Mouse (Mus musculus) stomach, postnatal 0 days (tissue): ENCODE measurements at regions not wholly inside any gene's neighbourhood (a gene's known extent, or its start where the extent isn't known, plus 50 kb on each side); places are given as distances from the start of the nearest gene placed in this dataset.
"Not testable (repeated sequence)": the region's sequence is repeated elsewhere in the genome, so short reads cannot be mapped to it uniquely, and the experiment has no call there.

Experiments used
- ATAC-seq: fragments of 200-750 bp; cut with Nextera tagmentation; 2 replicates; pipeline ENCODE4 v1.8.0; 2017; ENCODE audit not compliant: low FRiP score, low TSS enrichment
- DNase-seq: peaks from one replicate; pipeline ENCODE4 v3.0.0-alpha.2; 2016; ENCODE audit warnings: low spot score
- H3K27ac ChIP-seq: fragments of 300-500 bp; sonication (generic); replicated peaks from 2 replicates; pipeline ENCODE4 v1.5.1; 2014; ENCODE audit warnings: mild to moderate bottlenecking, control low read depth
- H3K27me3 ChIP-seq: fragments of 300-500 bp; sonication (generic); 2 replicates; pipeline ENCODE4 v1.6.1; 2014; ENCODE audit warnings: low read length; ENCODE audit not compliant: control insufficient read depth, insufficient read depth
- H3K36me3 ChIP-seq: fragments of 300-500 bp; sonication (generic); 2 replicates; pipeline ENCODE4 v1.6.1; 2014; ENCODE audit warnings: low read length, mixed read lengths; ENCODE audit not compliant: control insufficient read depth, insufficient read depth
- H3K4me1 ChIP-seq: fragments of 300-500 bp; sonication (generic); replicated peaks from 2 replicates; pipeline ENCODE4 v1.6.1; 2014; ENCODE audit warnings: antibody characterized with exemption; ENCODE audit not compliant: control insufficient read depth, insufficient read depth
- H3K4me2 ChIP-seq: fragments of 300-500 bp; sonication (generic); replicated peaks from 2 replicates; pipeline ENCODE4 v1.6.1; 2014; ENCODE audit warnings: low read depth, mild to moderate bottlenecking, control low read depth, moderate library complexity
- H3K4me3 ChIP-seq: fragments of 300-500 bp; sonication (generic); 2 replicates; pipeline ENCODE4 v1.5.1; 2014; ENCODE audit warnings: low read depth, low read length, control low read depth
- H3K9ac ChIP-seq: fragments of 300-500 bp; sonication (generic); 2 replicates; pipeline ENCODE4 v1.6.1; 2014; ENCODE audit warnings: mild to moderate bottlenecking, low read length, control low read depth, mixed read lengths
- H3K9me3 ChIP-seq: fragments of 300-500 bp; sonication (generic); 2 replicates; pipeline ENCODE4 v1.6.1; 2016; ENCODE audit warnings: low read length; ENCODE audit not compliant: control insufficient read depth
- CTCF ChIP-seq: IDR thresholded peaks from 2 replicates; pipeline ENCODE4 v1.5.1; 2016; ENCODE audit warnings: antibody characterized with exemption, low read depth, mild to moderate bottlenecking, moderate library complexity
- EP300 ChIP-seq: optimal IDR thresholded peaks from 2 replicates; pipeline ENCODE3; 2016; ENCODE audit warnings: antibody characterized with exemption
- WGBS: fragments of 180-500 bp; shearing (Covaris S2); extraction: QIAGEN DNeasy Blood & Tissue Kit; methylation state at CpG from one replicate; pipeline ENCODE4 v1.1.7; 2014; 5-methylcytosine and 5-hydroxymethylcytosine counted together

- ATAC-seq (no peak), DNase-seq (no peak)
- no peaks in the 10 kb centered on the region for H3K4me1 ChIP-seq
- H3K27ac ChIP-seq: no peak overlapping the region
- WGBS: 72% methylated on average over 5 of the region's 5 CpGs
- H3K27me3 ChIP-seq: no peaks in the 10 kb centered on the region
- TF ChIP-seq EP300: no peak
- TF ChIP-seq CTCF: no peak
- H3K9me3 ChIP-seq: no peaks in the 10 kb centered on the region
- H3K4me3 ChIP-seq: no peak overlapping the region
- no peak overlapping the region for H3K4me2 ChIP-seq
- H3K36me3 ChIP-seq: no peaks in the 10 kb centered on the region
- no peak overlapping the region for H3K9ac ChIP-seq
Measured at GRCm38 (mm10) chr2:71597956-71598355, 51.4 kb upstream of the Dlx2 start.

DNA sequence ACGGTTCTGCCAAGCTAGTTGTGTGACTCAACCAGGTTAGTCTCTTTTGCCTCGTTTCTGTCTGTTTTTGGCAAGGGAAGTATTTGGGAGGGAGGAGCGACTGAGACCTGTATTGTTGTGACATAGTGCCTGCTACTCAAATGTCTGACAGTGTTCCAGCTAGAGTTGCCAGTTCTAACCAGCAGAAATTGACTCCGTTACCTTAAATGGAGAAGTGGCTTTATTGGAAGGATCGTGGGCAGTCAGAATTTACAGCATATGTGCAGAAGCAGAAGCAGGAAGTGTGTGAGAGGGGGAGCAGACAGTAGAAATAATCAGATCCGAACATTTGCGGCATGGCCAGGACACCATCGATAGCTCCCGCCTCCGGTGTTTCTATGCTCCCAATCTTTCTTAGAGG is 51.8 kb upstream of the Dlx2 start:
- 0 out of 2 replicates have a peak overlapping the region, but pooled peaks have one; percentile 15 for H3K4me2 ChIP-seq

GRCm38 (mm10) chr2:71598778-71599177 is 52.2 kb upstream of the Dlx2 start:
- no peaks in the 10 kb centered on the region for H3K36me3 ChIP-seq
- 18% methylated on average over 5 of the region's 5 CpGs for WGBS
- TF ChIP-seq EP300: no peak
- peak; percentile 94 for TF ChIP-seq CTCF
- no peak overlapping the region for H3K4me3 ChIP-seq
- H3K27ac ChIP-seq: no peak overlapping the region
- H3K9me3 ChIP-seq: no peaks in the 10 kb centered on the region
- 0 out of 2 replicates have a peak overlapping the region, but pooled peaks have one; percentile 15 for H3K4me2 ChIP-seq
- H3K9ac ChIP-seq: no peak overlapping the region
- H3K27me3 ChIP-seq: no peaks in the 10 kb centered on the region
- peak; percentile 86 for ATAC-seq
- H3K4me1 ChIP-seq: no peaks in the 10 kb centered on the region
- peak; percentile 82 for DNase-seq

More for the DNA sequence above, 51.8 kb upstream of the Dlx2 start:
- ATAC-seq: 0 out of 2 replicates have a peak, but pooled peaks have one; percentile 13
- Histone ChIP-seq H3K36me3 (no peaks in the 10 kb centered on the region), H3K9me3 (no peaks in the 10 kb centered on the region), H3K4me1 (no peaks in the 10 kb centered on the region), H3K27me3 (no peaks in the 10 kb centered on the region), H3K4me3 (no peak overlapping the region), H3K9ac (no peak overlapping the region), H3K27ac (no peak overlapping the region)
- WGBS: 50% methylated on average over 10 of the region's 10 CpGs
- DNase-seq: no peak
- no peak for TF ChIP-seq EP300
- no peak for TF ChIP-seq CTCF

GRCm38 (mm10) chr2:71600213-71600612 is 53.7 kb upstream of the Dlx2 start:
- Histone ChIP-seq H3K4me3 (no peak overlapping the region), H3K4me1 (no peaks in the 10 kb centered on the region), H3K4me2 (no peak overlapping the region), H3K27ac (no peak overlapping the region), H3K9me3 (no peaks in the 10 kb centered on the region), H3K9ac (no peak overlapping the region), H3K36me3 (no peaks in the 10 kb centered on the region), H3K27me3 (no peaks in the 10 kb centered on the region)
- 61% methylated on average over 7 of the region's 7 CpGs for WGBS
- TF ChIP-seq CTCF: no peak
- no peak for TF ChIP-seq EP300
- DNase-seq (no peak), ATAC-seq (no peak)

- Histone ChIP-seq H3K4me3 (no peak overlapping the region), H3K9me3 (no peaks in the 10 kb centered on the region), H3K27me3 (no peaks in the 10 kb centered on the region), H3K4me2 (no peak overlapping the region), H3K4me1 (no peaks in the 10 kb centered on the region), H3K27ac (no peak overlapping the region), H3K36me3 (no peaks in the 10 kb centered on the region), H3K9ac (no peak overlapping the region)
- ATAC-seq (no peak), DNase-seq (no peak)
- TF ChIP-seq EP300: no peak
- TF ChIP-seq CTCF: no peak
- 96% methylated on average over 1 of the region's 1 CpGs for WGBS
Measured at GRCm38 (mm10) chr2:71600999-71601398, 54.4 kb upstream of the Dlx2 start.

DNA sequence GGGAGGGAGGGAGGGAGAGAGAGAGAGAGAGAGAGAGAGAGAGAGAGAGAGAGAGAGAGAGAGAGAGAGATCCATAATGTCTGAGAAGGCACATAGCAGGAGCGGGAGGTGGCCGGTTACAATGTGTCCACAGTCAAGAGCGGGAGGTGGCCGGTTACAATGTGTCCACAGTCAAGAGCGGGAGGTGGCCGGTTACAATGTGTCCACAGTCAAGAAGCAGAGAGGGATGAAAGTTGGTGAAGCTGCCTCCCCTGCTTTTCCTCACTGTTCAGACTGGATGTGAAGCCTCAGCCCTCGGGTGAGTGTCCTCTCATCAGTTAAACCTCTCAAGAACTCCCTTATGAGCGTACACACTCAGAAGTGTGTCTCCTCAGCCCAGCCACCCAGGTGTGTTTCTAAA is 57.2 kb upstream of the Dlx2 start:
- not testable (repeated sequence) for DNase-seq, H3K9ac ChIP-seq, H3K9me3 ChIP-seq, H3K36me3 ChIP-seq, H3K4me3 ChIP-seq, H3K27me3 ChIP-seq, H3K4me2 ChIP-seq, ATAC-seq, H3K27ac ChIP-seq, H3K4me1 ChIP-seq
- 90% methylated on average over 8 of the region's 8 CpGs for WGBS
